Mouse (Mus musculus): ENCODE results near the gene Best3.

Gene Best3

DNA sequence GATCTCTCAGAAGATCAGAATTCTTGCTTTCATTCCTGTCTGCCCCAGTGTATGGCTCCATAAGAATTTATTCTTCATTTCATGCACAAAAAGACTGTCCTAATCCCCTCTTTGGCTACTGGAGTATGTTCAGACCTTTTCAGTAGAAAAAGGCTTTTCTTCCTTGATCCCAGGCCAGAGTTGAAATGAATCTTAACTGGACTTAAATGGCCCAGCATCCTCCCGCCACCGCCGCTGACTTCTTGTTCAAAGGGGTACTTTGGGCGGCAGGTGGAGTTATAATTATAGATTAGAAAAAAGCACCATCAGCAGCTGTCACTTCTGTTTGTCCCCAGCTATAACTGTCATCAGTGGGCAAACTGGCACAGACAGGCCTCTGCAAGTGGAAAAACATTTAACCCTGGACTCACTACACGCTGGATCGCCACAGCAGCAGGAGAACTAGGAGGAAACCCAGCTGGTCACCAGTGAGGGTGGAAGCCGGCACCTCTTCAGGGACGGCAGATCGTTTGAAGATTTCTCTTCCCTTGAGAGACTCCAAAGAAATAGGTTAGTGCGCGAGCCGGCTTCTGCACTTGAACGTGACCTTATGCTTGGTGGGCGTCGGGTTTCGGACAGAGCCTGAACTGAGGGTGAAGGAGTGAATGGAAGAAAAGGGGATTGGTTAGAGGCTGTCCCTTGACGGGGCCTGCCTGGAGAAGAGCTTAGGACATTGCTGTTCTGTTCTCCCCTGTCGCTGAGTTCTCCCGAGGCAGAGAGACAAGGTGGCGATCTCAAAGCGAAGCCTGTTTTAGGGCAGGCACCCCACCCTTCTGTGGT, at the start of gene Best3:
TSS of gene Best3 (plus strand) at position 51 of the 819 bp plus-strand sequence.
- no peak for DNase-seq

DNA sequence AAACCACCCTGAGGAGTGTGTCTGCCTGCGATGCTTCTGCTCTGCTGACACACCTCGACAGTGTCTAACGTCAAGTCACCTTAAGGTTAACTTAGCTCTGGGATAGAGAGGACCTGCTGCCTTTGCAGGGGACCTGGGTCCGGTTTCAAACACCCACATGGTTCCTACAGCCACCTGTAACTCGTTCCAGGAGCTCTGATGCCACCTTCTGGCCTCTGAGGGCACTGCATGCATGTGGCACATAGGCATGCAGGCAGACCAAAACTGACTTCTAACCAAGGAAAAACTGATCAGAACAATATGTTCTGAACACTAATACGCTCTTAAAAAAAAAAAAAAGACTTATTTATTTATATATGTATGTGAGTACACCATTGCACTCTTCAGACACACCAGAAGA, 43.1 kb upstream of the Best3 start:
- no peak for DNase-seq

DNA sequence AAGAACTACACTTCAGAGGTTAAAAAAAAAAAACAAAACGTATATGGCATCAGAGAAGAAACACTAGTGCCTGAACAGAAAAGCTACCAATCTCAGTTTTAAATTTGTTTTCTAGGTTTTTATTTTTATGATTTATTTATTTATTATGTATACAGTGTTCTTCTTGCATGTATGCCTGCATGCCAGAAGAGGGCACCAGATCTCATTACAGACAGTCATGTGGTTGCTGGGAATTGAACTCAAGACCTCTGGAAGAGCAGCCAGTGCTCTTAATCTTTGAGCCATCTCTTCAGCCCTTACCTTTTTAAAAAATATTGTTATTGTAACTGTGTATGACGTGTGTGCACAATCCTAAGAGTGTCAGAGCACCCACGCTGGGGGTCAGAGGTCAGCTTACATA, 42.0 kb upstream of the Best3 start:
- DNase-seq: no peak

DNA sequence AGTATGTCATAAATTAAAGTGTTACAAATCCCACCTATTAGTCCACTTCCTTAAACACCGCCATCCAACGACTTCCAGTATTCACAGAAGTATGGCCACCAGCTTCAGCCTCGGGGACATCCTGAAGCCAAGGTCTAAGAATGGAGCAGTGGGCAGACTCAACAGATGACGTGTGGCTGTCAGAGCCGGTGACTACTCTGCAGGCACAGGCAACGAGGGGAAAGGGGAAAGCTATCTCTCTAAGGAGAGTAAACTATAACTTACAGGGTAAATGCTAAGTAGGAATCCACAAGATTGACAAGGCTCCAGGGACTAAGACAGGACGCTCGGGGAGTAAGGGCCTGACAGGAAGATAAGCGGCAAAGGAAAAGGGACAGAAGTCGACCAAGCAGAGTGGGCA, 41.2 kb upstream of the Best3 start:
- no peak for DNase-seq

DNA sequence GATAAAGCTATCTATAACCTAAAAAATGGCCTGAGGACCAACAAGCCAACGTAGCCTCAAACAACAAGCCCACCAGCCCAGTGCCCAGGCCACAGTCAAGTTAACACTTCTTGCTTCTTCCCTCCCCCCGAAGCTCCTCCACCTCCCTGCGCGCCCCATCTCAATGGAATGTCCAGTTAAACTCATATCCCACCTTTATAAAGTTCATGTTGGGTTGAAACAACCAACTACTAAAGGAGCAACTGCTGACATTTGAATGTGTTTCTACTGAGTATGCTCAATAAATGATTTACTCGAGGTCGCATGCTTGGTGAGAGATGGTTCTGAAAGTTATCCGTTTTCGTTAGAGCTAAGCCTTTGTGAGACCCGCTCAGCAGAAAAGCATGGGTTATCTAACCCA, 37.7 kb upstream of the Best3 start:
- peak; percentile 55 for DNase-seq

DNA sequence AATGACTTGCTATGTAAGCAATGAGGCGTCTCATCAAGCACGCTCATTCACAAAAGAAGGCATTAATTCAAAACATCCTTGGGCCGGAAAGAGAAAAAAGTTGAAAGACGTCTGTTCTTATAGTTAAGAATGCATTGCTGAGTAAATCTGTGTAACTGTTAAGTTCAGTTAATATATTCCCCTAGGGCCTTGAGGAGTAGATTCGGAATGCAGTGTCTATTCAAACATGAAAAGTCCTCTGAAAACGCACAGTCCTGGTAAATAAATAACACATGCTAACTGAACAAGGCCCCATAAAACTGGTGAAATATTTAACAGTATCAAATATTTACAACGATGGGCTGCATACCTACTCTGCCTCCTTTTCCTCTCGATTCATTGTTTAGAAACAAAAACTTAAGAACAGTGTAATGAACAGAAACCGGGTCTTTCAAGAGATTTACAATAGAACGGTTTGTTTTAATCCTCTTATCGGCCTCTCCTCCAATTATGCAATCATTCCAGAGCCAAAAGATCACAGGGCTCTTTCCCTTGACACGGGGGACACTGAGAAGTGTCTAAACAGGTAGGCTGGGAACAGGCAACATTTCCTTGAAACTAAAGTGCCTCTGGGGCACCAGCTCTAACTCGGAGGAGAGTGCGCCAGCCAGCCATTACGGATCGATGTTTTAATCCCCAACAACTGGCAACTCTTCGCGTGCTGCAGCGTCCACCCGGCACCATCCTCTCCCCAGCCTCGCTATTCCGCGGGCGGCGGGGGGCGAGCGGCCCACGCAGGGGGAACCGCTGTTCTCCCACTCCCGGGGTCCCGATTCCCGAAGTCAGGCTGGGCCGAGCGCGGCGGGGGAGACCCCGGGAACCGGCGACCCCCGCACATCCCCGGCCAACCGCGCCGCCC, 36.8 kb upstream of the Best3 start:
- no peak for DNase-seq

DNA sequence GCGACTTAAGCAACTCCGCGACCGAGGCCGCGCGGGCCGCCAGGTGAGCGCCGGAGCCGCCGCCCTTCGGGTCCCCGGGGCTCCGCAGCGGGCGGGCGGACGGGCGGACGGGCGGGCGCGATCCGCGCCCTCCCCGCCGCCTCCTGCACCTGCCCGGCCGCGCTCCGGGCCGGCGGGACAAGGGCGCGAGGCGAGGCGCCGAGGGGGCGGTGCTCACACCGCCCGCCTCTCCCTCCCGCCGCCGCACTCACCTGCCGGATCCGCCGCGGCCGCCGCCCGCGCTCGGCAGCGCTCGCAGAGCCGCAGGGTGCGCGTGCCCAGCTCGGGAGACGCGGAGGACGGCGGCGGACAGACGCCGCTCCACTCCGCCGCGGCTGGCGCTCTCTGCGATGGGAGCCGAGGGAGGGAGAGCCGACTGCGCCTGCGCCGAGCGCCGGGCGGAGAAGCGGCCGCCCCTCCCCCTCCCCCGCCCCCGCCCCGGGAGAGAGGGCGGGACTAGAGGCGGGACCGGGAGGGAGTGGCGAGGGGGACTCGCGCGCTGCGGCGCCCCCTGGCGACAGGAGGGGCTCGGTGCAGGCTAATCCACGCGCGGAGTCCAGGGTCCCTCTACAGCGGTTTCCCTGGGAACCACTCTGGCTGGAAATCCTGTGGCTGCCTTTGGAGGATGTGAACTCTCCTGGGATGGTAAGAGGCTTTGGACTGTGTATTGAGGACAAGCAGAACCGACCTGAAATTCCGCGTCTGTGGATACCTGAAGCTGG, 35.9 kb upstream of the Best3 start, which contains the start of gene Rab3ip:
TSS of gene Rab3ip (minus strand) at position 761 of the 761 bp plus-strand sequence.
- DNase-seq: peak; percentile 86

DNA sequence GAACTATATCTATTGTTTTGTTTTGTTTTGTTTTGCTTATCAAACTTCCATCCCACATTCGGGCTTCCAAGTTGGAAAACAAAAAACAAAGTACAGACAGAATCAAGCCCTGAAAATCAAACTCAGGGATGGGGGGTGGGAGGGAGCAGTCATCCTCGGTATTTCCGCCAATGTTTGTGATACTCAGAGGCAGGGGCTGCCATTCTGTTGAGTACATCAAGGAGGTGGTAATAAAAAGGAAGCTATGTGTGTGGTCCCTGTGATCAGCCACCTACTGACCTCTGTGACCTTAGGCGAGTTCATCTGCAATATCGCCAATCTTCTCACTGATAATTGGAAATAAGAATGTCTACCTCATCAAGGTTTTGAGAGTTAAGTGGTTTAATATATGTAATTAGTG, 35.2 kb upstream of the Best3 start:
- no peak for DNase-seq

DNA sequence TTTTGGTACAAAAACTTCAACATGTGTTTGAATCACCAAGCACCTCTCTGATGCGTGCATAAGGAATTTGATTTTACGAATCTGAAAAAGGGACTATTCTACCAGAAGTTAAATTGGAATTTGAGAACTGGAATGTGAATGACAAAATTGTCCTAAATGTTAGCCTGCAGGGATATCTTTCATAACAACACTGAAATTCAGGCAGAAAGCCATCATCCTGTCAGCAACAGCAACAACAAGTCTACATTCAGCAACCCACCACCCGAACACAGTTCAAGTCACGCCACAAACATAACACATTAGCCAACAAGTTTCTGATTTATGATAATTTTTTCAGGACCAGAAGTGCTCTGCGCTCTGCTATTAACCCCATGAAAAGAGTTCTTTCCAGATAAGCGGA, 30.9 kb upstream of the Best3 start:
- no peak for DNase-seq

DNA sequence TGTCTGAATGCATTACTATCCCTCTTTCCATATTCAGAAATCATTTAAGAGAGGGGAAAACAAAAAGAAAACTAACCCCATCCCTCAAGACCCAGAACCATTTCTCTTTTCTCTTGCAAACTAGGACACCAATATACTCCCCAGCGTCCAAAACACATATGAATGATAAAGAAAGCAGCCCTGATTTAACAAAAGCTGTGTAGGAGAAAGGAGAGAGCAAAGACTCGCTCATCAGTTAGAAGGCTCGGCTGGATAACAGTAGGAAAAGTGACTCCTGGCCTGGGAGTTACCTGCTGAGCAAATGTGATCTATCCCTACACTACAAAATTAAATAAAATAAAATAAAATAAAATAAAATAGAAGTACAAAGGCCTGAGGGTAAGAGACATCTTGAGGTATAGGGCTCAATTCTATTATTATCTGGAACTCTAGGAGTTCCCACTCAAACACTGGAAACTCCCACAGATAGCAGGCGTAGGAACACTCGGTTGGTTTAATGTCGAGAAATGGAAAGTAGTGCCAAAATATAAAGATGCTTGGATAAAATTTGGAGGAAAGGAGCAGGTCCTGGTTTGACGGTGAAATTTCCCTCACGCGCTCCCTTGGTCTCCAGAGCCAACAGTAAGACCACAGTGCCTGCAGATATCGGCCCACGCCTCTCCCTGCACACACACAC, 29.5 kb upstream of the Best3 start:
- no peak for DNase-seq

DNA sequence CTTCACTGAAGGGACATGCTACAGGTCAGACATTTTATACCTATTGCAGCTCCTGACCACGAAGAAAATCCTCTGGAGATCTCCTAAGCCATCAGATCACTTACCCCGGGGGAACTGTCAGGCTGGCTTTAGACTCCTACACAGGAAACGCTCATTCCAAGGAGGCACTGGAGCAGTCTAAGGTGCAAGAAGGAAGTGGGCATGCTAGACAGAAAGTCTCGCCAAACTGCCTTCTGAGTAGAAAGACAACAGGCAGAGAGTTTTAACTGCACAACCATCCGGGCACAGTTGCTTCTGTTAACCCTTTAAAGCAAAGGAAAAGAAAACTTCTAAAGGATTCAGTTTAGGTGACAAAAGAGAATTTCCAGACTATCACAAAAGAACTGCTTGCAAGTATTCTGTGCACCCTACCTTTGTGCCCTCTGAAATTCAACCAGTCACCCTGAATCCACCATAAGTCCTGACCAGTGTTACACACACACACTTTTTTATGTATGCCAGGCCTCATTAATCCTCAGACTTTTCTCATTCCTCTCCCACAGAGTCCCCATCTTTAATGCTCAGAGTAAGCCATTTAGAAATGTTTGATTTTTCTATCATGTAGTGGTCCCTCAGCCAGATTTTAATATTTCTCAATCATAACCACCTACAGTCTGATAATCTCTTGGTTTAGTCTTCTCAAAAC, 28.1 kb upstream of the Best3 start:
- no peak for DNase-seq

DNA sequence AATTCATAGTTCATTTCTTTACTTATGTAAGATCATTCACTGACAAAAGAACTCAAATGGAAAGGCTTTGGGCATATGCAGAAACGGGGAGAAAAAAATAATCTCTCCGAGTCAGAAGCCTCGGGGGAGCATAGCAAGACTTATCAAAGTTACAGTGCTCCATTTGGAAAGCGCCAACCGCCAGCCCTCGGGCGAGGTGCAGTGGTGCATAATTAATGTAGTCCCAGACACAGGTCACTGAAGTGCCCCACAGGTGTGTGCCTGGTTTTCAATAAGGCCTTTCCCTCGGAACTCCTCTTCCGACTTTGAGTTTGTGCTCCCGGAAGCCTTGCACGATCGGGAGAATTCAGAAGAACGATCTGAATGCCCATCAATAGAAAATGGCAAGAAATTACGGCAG, 24.0 kb upstream of the Best3 start:
- DNase-seq: no peak

DNA sequence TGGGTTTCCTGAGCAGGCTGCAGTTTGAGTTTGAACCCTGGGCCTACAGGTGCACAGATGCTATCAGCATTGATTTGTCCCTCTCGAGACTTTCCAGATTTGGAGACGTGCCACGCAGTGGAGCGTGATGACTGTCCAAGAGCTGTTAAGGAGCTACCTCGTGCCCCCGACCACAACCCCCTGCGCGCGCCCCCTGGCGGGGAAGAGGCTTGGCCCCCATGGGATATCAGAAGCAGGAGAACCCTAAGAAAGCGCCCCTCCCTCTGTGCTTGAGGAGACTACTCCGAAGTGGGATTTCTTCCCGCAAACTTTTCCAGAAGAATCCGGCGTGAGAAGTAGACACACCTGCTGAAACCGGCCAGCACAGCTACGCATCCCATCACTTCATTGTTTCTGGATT, 23.3 kb upstream of the Best3 start:
- DNase-seq: no peak

DNA sequence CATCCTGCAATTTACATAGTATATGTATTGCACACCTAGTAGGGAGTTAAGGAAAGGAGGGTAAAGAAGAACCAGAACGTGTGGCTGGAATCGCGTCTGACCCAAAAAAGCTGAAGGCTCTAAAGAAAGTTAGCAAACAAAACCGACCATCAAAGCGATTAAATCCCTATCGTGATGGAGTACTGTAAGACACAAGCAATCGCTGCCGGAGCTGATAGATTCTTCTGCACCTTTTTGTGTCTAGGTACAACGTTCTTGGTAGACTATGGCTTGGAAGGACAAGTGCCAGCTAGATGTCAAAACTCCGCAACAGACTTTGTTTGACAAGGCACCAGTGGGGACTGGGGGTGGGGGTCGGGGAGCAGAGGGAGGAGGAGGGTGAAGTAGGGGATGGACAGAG, 22.0 kb upstream of the Best3 start:
- DNase-seq: no peak

DNA sequence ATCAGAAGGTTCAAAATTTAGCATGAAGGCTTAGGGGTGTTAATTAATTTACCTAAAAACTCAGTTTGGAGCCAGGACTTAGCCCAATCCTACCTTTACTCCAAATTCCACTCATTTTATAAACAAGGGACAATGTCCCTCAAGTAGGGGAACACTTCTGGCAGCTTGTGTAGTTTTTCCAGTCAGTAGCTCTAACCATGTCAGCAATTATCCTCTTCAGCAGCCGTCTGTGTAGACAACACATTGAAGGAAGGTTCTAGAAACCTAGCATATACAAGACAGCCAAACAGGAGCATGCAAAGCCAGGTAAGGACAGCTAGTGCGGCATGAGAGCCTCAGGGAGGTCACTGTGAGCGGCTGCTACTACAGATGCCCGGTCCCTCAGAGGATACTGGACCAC, 21.5 kb upstream of the Best3 start:
- DNase-seq: no peak

DNA sequence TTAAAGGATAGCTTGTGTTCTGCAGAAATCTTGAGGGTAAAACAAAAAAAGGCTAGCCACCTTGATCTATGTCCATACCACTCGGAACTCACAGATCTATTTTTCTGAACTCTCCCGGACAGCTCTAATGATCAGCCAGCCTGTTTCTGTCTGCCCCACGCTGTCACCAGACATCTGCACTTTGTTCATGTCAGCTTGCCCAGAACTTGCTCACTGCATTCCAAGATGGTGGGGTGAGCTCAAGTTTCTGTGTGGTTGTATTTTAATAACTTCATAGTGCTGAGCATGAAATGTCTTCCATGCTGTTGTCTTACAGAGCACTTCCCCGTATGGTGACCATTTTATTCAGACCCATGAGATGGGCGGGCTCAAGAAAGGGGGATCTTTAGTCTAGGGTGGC, 20.8 kb upstream of the Best3 start:
- DNase-seq: peak; percentile 52

DNA sequence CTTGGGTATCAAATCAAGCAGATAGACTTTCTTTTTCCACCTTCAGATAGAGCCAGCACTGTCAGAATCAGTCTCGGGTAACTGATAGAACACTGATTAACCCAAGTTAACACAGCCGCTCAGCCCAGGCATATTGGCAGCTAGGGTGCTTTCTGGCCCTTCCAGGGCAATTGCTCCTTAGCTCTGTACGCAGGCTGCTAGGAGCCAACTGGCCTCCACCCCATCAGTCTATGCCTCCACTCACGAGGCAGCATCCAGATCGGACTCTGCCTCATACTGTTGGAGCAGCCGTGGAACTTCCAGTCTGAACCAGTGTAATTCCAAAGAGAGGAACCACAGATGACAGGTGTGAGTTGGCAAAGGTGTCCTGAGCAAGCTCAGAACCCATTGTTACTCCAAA, 20.0 kb upstream of the Best3 start:
- peak; percentile 92 for DNase-seq

DNA sequence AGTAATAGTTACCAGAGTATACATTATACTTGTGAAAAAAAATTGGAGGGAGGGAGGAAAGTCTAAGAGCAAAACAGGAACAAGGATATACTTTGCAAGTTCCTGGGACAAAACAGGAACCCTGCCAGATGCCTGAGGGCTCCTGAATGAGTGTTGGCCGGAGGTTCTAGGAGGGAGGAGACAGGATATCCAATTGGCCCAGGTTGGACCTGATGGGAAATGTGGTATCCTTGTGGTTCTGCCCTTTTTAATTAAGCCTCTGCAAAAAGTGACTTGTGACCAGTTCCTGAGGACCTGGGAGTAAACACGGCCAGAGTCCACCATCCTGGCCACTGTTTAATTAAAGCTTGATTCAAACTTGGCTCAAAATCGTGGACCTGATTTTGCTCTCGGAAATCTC, 17.4 kb upstream of the Best3 start:
- peak; percentile 92 for DNase-seq

DNA sequence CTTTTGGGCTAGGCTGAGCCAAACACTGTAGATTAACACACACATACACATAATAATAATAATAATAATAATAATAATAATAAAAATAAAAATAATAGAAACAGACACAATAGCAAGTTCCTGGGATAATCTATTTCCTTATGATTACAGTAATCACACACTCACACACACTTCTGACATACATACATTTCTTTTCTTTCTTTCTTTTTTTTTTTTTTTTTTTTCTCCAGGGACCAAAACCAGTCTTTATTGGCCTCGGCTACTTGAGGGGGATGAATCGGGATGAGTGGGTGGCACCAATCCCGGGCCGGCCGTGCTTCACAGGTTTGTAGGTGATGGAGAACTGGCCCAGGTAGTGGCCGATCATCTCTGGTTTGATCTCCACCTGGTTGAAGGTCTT, 13.6 kb upstream of the Best3 start, which contains the start of gene Gm10271:
TSS of gene Gm10271 (minus strand) at position 101 of the 400 bp plus-strand sequence.
- DNase-seq: no peak

DNA sequence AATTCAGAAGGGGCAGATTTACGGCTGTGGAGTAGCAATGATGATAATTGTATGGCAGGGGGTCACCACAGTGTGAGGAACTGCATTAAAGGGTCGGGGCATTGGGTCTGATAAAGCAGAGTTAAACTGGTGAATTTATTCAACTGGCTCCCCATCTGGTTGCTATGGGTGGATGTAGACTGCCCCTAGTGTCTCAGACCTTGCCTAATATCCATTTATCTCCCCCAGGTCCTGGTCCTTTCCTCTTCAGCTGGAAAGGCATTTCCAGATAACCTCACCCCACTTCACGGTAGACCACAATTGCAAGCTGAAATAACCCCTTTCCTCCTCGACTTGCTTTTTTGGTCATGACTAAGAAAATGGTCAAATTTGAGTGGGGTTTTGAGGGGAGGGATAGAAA, 8.7 kb upstream of the Best3 start:
- no peak for DNase-seq

DNA sequence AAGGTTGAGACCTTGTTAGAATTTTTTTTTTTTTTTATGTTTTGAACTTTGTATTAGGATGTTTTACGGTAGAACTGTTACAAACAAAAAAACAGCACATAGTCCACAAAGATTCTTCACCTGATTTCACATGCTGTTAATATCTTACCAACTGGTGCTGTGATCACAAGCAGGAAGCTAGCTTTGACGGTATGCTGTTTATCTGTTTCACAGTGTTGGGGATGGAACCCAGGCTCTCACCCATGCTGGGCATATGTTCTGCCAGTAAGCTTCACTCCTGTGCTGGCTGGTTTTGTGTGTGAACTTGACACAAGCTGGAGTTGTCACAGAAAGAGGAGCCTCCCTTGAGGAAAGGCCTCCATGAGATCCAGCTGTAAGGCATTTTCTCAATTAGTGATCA, 8.3 kb upstream of the Best3 start:
- peak; percentile 53 for DNase-seq

DNA sequence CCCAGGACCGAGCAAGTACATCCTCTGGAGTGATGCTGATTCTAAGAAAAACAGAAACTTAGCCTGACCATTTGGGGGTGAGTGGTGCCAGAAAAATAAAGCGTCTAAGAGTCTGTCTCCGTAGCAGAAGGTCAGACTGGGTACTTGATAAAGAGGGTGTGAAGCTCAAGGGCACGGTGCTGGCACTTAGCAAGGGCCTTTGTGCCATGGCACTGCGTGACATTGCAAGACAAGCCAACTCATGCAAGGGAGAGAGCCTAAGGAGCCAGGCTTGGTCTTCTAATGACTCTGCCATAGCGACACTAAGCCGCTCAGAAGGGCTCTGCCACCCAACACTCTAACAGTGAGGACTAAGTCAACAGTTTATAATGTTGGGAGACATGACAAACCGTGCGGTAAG, 7.3 kb upstream of the Best3 start:
- DNase-seq: no peak
